Mouse (Mus musculus) erythroblast, embryonic 14.5 days (primary cell): ENCODE measurements around the gene Sbno2.

Experiments used
- GATA1 ChIP-seq: IDR thresholded peaks from 2 replicates; pipeline ENCODE4 v1.6.1; 2012; ENCODE audit warnings: low read length, inconsistent platforms, mixed read lengths
- TAL1 ChIP-seq: IDR thresholded peaks from 3 replicates; pipeline ENCODE4 v1.6.1; 2012; ENCODE audit warnings: low read length, inconsistent platforms, mixed read lengths

GRCm38 (mm10) chr10:80048834-80049233 lies 56.5 kb downstream of the Sbno2 start:
- TF ChIP-seq GATA1 (no peak), TAL1 (no peak)
